Mouse (Mus musculus): ENCODE measurements around the gene Angptl8. TPM values are rescaled to one million over a fixed set of nuclear protein-coding genes. Genes with fewer than 3 reads are reported as not detected.

The Angptl8 gene
- polyA plus RNA-seq, 1 experiment from 2014 or later = 74.6 TPM

GRCm38 (mm10) chr9:21803986-21804644, 31.2 kb upstream of the Angptl8 start:
- ATAC-seq = peak; percentile 43
- H3K4me2 ChIP-seq (ENCODE audit: low read depth, low read length) = no peak overlapping the region

GRCm38 (mm10) chr9:21806363-21806762, 28.9 kb upstream of the Angptl8 start:
- H3K36me3 ChIP-seq (replicated peaks; ENCODE audit: insufficient read depth, low read length) = no peaks in the 10 kb centered on the region
- ATAC-seq (peak; percentile 87), DNase-seq (peak; percentile 46)
- no peak overlapping the region for H3K4me2 ChIP-seq (ENCODE audit: low read depth, low read length)
- H3K4me3 ChIP-seq (ENCODE audit: low read depth, low read length) = no peak overlapping the region
- H3K27me3 ChIP-seq (ENCODE audit: insufficient read depth, low read length) = no peaks in the 10 kb centered on the region
- TF ChIP-seq EP300 (IDR thresholded peaks at IDR 0.05; ENCODE audit: low read depth) (peak; percentile 74), CTCF (IDR thresholded peaks at IDR 0.05; ENCODE audit: low read depth) (no peak)
- H3K9me3 ChIP-seq (ENCODE audit: low read length) = no peaks in the 10 kb centered on the region
- 15% methylated on average over 3 of the region's 3 CpGs for WGBS (ENCODE audit: insufficient replicate concordance)
- peaks cover 19% of the 10 kb centered on the region; the same call in 1 of the 2 replicates for H3K4me1 ChIP-seq (ENCODE audit: insufficient read depth)
- H3K9ac ChIP-seq (replicated peaks) = no peak overlapping the region
- H3K27ac ChIP-seq (ENCODE audit: low read depth) = peak overlapping the region; percentile 90

More at GRCm38 (mm10) chr9:21803986-21804644, 31.2 kb upstream of the Angptl8 start:
- H3K27ac ChIP-seq (ENCODE audit: low read depth) = no peak overlapping the region
- H3K9me3 ChIP-seq (ENCODE audit: low read length) = no peaks in the 10 kb centered on the region
- peak; percentile 87 for DNase-seq
- peak; percentile 96 for TF ChIP-seq CTCF (IDR thresholded peaks at IDR 0.05; ENCODE audit: low read depth)
- TF ChIP-seq EP300 (IDR thresholded peaks at IDR 0.05; ENCODE audit: low read depth) = no peak
- peaks cover 19% of the 10 kb centered on the region; the same call in 1 of the 2 replicates for H3K4me1 ChIP-seq (ENCODE audit: insufficient read depth)
- H3K9ac ChIP-seq (replicated peaks) = no peak overlapping the region
- H3K36me3 ChIP-seq (replicated peaks; ENCODE audit: insufficient read depth, low read length) = no peaks in the 10 kb centered on the region
- 36% methylated on average over 13 of the region's 13 CpGs for WGBS (ENCODE audit: insufficient replicate concordance)
- no peaks in the 10 kb centered on the region for H3K27me3 ChIP-seq (ENCODE audit: insufficient read depth, low read length)
- H3K4me3 ChIP-seq (ENCODE audit: low read depth, low read length) = no peak overlapping the region

- H3K27ac ChIP-seq (ENCODE audit: low read depth) = peak overlapping the region; percentile 90
- H3K27me3 ChIP-seq (ENCODE audit: insufficient read depth, low read length) = no peaks in the 10 kb centered on the region
- H3K4me3 ChIP-seq (ENCODE audit: low read depth, low read length) = no peak overlapping the region
- no peak overlapping the region for H3K9ac ChIP-seq (replicated peaks)
- no peak for DNase-seq
- peaks cover 19% of the 10 kb centered on the region; the same call in 1 of the 2 replicates for H3K4me1 ChIP-seq (ENCODE audit: insufficient read depth)
- TF ChIP-seq EP300 (IDR thresholded peaks at IDR 0.05; ENCODE audit: low read depth) = no peak
- peak; percentile 10; the same call in 1 of the 2 replicates for TF ChIP-seq CTCF (IDR thresholded peaks at IDR 0.05; ENCODE audit: low read depth)
- ATAC-seq = peak; percentile 52
- no peaks in the 10 kb centered on the region for H3K9me3 ChIP-seq (ENCODE audit: low read length)
- WGBS (ENCODE audit: insufficient replicate concordance) = 68% methylated on average over 11 of the region's 11 CpGs
- H3K36me3 ChIP-seq (replicated peaks; ENCODE audit: insufficient read depth, low read length) = no peaks in the 10 kb centered on the region
- no peak overlapping the region for H3K4me2 ChIP-seq (ENCODE audit: low read depth, low read length)
These were observed 28.3 kb upstream of the Angptl8 start for GRCm38 (mm10) chr9:21806976-21807375.

- no peak overlapping the region; the same call in 1 of the 2 replicates for H3K27ac ChIP-seq (ENCODE audit: low read depth)
- 53% methylated on average over 3 of the region's 3 CpGs for WGBS (ENCODE audit: insufficient replicate concordance)
- no peak overlapping the region for H3K9ac ChIP-seq (replicated peaks)
- no peak overlapping the region for H3K4me3 ChIP-seq (ENCODE audit: low read depth, low read length)
- H3K27me3 ChIP-seq (ENCODE audit: insufficient read depth, low read length) = no peaks in the 10 kb centered on the region
- 0 out of 2 replicates have a peak, but pooled peaks cover 2% of the 10 kb centered on the region for H3K36me3 ChIP-seq (replicated peaks; ENCODE audit: insufficient read depth, low read length)
- H3K4me2 ChIP-seq (ENCODE audit: low read depth, low read length) = no peak overlapping the region
- TF ChIP-seq CTCF (IDR thresholded peaks at IDR 0.05; ENCODE audit: low read depth) (peak; percentile 58), EP300 (IDR thresholded peaks at IDR 0.05; ENCODE audit: low read depth) (no peak)
- peak; percentile 56 for DNase-seq
- no peak for ATAC-seq
- peaks cover 19% of the 10 kb centered on the region; the same call in 1 of the 2 replicates for H3K4me1 ChIP-seq (ENCODE audit: insufficient read depth)
- H3K9me3 ChIP-seq (ENCODE audit: low read length) = no peaks in the 10 kb centered on the region
These were observed 26.7 kb upstream of the Angptl8 start for GRCm38 (mm10) chr9:21808561-21808960.

GRCm38 (mm10) chr9:21811170-21811569, 24.1 kb upstream of the Angptl8 start:
- Histone ChIP-seq H3K9me3 (ENCODE audit: low read length) (no peaks in the 10 kb centered on the region), H3K4me3 (ENCODE audit: low read depth, low read length) (no peak overlapping the region), H3K4me2 (ENCODE audit: low read depth, low read length) (no peak overlapping the region), H3K36me3 (replicated peaks; ENCODE audit: insufficient read depth, low read length) (peaks cover 2% of the 10 kb centered on the region; the same call in 1 of the 2 replicates), H3K27me3 (ENCODE audit: insufficient read depth, low read length) (no peaks in the 10 kb centered on the region), H3K27ac (ENCODE audit: low read depth) (no peak overlapping the region), H3K9ac (replicated peaks) (no peak overlapping the region), H3K4me1 (ENCODE audit: insufficient read depth) (peaks cover 10% of the 10 kb centered on the region; the same call in 1 of the 2 replicates)
- TF ChIP-seq CTCF (IDR thresholded peaks at IDR 0.05; ENCODE audit: low read depth) (no peak), EP300 (IDR thresholded peaks at IDR 0.05; ENCODE audit: low read depth) (no peak)
- WGBS (ENCODE audit: insufficient replicate concordance) = 76% methylated on average over 5 of the region's 5 CpGs
- ATAC-seq = no peak
- no peak for DNase-seq

- no peaks in the 10 kb centered on the region for H3K4me1 ChIP-seq (ENCODE audit: insufficient read depth)
- 47% methylated on average over 9 of the region's 9 CpGs for WGBS (ENCODE audit: insufficient replicate concordance)
These were observed 18.5 kb upstream of the Angptl8 start for GRCm38 (mm10) chr9:21816716-21817305.

More at GRCm38 (mm10) chr9:21816716-21817305, 18.5 kb upstream of the Angptl8 start:
- DNase-seq (no peak), ATAC-seq (0 out of 2 replicates have a peak, but pooled peaks have one; percentile 33)
- Histone ChIP-seq H3K36me3 (replicated peaks; ENCODE audit: insufficient read depth, low read length) (peaks cover 4% of the 10 kb centered on the region; the same call in 1 of the 2 replicates), H3K27me3 (ENCODE audit: insufficient read depth, low read length) (no peaks in the 10 kb centered on the region), H3K4me3 (ENCODE audit: low read depth, low read length) (no peak overlapping the region), H3K9ac (replicated peaks) (no peak overlapping the region), H3K4me2 (ENCODE audit: low read depth, low read length) (no peak overlapping the region), H3K27ac (ENCODE audit: low read depth) (no peak overlapping the region), H3K9me3 (ENCODE audit: low read length) (no peaks in the 10 kb centered on the region)
- no peak for TF ChIP-seq CTCF (IDR thresholded peaks at IDR 0.05; ENCODE audit: low read depth)
- TF ChIP-seq EP300 (IDR thresholded peaks at IDR 0.05; ENCODE audit: low read depth) = no peak

Data from liver, postnatal 0 days (tissue).